Mouse (Mus musculus) embryonic fibroblast, embryonic 13.5 days (primary cell): ENCODE measurements around the gene 4930452B06Rik. TPM values are rescaled to one million over a fixed set of nuclear protein-coding genes. Genes with fewer than 3 reads are reported as not detected.

Source experiments
- H3K27ac ChIP-seq: 2 replicates; pipeline ENCODE4 v1.5.1; 2012; ENCODE audit warnings: low read length, control low read depth, inconsistent platforms; ENCODE audit not compliant: insufficient read depth
- H3K4me1 ChIP-seq: 2 replicates; pipeline ENCODE4 v1.6.1; 2011; ENCODE audit warnings: low read length; ENCODE audit not compliant: control insufficient read depth, insufficient read depth
- H3K4me3 ChIP-seq: 2 replicates; pipeline ENCODE4 v1.5.1; 2011; ENCODE audit warnings: mild to moderate bottlenecking, control low read depth, low read length; ENCODE audit not compliant: insufficient read depth
- CTCF ChIP-seq: IDR thresholded peaks from 2 replicates; pipeline ENCODE4 v1.5.1; 2011; ENCODE audit warnings: mild to moderate bottlenecking, control low read depth, low read length, moderate library complexity, borderline replicate concordance; ENCODE audit not compliant: insufficient read depth
- POLR2A ChIP-seq: IDR thresholded peaks from 2 replicates; pipeline ENCODE4 v1.6.1; 2011; ENCODE audit warnings: low read depth, mild to moderate bottlenecking, control low read depth, low read length, moderate library complexity
- polyA plus RNA-seq: library from polyadenylated mRNA; stranded (reverse); fragments of >200 nt; gene quantifications from 2 replicates; pipeline ENCODE4 v1.2.4, GENCODE M21; 2011; ENCODE audit warnings: low read depth; ENCODE audit not compliant: missing spikeins, insufficient read length

The 4930452B06Rik gene
- polyA plus RNA-seq, 1 experiment: 4.2 TPM

GRCm38 (mm10) chr14:8549108-8549507, 116.9 kb downstream of the 4930452B06Rik start:
- H3K27ac ChIP-seq: no peak overlapping the region
- no peaks in the 10 kb centered on the region for H3K4me1 ChIP-seq
- TF ChIP-seq CTCF (no peak), POLR2A (no peak)
- H3K4me3 ChIP-seq: no peak overlapping the region

DNA sequence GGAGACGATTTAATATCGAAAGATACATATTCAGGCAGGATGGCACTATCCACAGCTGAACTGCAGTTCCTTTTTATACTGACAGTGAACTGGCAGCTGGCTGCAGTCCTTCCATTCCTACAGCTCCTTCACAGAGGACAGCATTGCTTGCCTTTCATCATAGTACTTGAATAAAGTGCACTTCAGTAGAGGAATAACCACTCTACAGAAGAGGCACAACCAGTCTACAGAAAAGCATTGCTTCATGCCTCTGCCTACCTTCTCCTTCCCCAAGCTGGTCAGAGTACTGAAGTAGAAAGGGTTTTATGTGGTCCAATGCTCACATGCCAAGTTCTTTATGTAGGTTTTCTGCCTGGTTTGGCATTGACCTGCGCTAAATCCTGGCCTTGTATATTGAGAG, 130.0 kb downstream of the 4930452B06Rik start:
- Histone ChIP-seq H3K4me3 (no peak overlapping the region), H3K27ac (no peak overlapping the region), H3K4me1 (no peaks in the 10 kb centered on the region)
- TF ChIP-seq POLR2A: no peak
- no peak for TF ChIP-seq CTCF

DNA sequence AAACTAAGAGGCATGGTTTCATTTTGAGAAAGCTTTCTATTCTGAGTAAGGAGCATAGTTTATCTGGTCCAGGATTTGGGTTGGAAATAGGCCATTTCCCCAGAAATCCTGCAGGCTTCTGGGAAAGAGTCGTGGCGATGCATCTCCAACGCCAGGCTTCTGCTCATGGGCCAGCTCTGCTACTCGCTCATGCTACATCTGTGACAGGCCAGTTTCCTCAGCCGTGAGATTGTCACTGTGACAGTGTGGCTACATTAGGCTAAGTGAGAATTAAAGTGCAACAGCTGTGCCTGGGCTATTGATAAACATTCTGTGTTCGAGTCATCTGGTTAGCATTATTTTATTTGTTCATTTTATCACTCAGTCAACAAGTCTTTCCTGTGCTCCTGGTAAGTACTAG, 140.8 kb downstream of the 4930452B06Rik start:
- Histone ChIP-seq H3K27ac (no peak overlapping the region), H3K4me3 (no peak overlapping the region), H3K4me1 (no peaks in the 10 kb centered on the region)
- no peak for TF ChIP-seq POLR2A
- TF ChIP-seq CTCF: no peak

DNA sequence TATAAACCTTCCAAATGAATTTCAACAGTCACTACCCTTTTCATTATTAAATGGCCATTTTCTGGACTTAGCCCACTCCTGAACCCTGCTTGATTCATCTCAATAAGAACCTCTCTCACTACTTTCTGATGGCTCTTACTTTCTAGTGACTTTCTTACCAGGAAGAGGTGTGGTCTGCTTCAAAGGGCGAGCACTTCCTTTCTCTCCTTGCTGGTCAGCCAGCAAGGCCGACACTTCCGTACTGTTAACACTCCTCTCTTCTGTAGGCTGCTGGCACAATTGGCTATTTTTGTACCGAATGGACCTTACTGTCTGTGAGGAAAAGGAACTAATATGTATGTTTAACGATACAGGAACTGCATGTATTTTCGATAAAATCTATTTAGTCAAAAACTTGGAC, 148.4 kb downstream of the 4930452B06Rik start:
- Histone ChIP-seq H3K4me3 (no peak overlapping the region), H3K27ac (no peak overlapping the region), H3K4me1 (no peaks in the 10 kb centered on the region)
- TF ChIP-seq CTCF: no peak
- TF ChIP-seq POLR2A: no peak

GRCm38 (mm10) chr14:8514071-8514470, 152.0 kb downstream of the 4930452B06Rik start:
- no peak for TF ChIP-seq CTCF
- no peak for TF ChIP-seq POLR2A
- Histone ChIP-seq H3K4me3 (no peak overlapping the region), H3K27ac (no peak overlapping the region), H3K4me1 (no peaks in the 10 kb centered on the region)

- H3K27ac ChIP-seq: no peak overlapping the region
- TF ChIP-seq POLR2A: no peak
- no peak for TF ChIP-seq CTCF
- H3K4me3 ChIP-seq: no peak overlapping the region
- no peaks in the 10 kb centered on the region for H3K4me1 ChIP-seq
Observed at GRCm38 (mm10) chr14:8511276-8511675, 154.8 kb downstream of the 4930452B06Rik start.

DNA sequence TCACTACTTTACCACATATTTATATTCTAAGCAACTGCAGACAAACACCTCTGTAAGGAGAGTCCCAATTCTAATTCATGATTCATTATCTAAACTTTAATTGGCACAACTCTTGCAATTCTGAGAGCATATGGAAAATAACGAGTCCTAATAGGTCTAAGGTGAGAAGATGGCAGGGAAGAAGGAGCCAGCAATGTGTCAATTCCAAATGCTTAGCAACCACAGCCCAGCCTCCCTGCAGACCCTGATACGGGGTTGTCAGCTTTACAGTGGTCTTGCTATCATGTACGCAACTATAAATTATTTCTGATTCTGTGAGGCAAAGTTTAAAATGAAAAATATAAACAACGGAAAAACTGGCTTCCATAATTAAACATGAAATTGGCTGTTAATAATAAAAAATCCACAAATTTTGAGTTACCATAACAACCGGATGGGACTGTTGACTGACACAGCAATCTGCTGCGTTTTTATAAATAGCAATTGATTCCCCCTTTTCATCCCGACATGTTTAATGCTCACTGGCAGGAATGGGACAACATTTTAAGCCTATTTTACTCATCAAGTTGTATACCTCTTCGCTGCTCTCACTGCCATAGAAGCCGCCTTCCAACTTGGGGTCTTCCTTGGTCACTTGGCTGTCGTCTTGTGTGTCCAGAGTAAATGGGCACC, 155.6 kb downstream of the 4930452B06Rik start:
- TF ChIP-seq CTCF (no peak), POLR2A (no peak)
- H3K27ac ChIP-seq: no peak overlapping the region
- no peak overlapping the region for H3K4me3 ChIP-seq
- no peaks in the 10 kb centered on the region for H3K4me1 ChIP-seq

GRCm38 (mm10) chr14:8508669-8509068, 157.4 kb downstream of the 4930452B06Rik start:
- no peak overlapping the region for H3K4me3 ChIP-seq
- H3K4me1 ChIP-seq: no peaks in the 10 kb centered on the region
- no peak for TF ChIP-seq POLR2A
- TF ChIP-seq CTCF: no peak
- H3K27ac ChIP-seq: no peak overlapping the region

DNA sequence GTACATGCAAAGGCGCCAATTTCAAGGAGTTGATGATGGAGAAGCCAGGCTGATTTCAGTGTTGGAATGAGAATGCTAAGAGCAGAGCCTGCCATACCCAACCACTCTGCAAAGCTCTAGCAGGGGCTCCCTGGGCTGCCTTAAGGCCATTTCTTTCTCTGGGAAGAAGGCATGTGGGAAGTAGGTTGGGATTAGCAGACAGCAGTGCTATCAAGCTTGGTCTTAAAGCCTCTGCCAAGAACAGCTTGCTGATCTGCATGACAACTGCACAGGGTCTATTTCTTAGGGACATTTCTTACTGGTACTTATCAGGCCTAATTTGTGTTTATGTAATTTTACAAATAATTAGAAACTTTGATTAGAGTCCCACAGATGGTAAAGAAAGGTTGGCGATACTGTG, 161.8 kb downstream of the 4930452B06Rik start:
- Histone ChIP-seq H3K4me3 (no peak overlapping the region), H3K4me1 (no peaks in the 10 kb centered on the region), H3K27ac (no peak overlapping the region)
- TF ChIP-seq CTCF: no peak

DNA sequence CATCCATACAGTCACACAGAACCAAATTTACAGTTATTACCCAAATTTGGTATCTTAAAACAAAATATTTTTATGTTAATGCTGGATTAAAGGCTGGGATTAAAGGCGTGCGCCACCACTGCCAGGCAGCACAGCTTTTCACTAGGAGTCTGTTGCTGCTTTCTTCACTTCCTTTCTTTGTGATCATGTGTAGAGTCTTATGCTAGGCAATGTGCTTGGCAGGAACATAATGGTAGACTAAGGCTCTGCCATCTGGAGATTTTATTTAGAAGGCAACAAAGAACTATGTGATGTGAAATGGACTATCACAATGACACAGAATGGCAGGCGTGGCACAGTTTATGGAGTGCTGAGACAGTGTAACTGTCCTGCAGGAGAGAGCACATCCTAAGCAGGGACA, 162.7 kb downstream of the 4930452B06Rik start:
- H3K4me1 ChIP-seq: no peaks in the 10 kb centered on the region
- no peak overlapping the region for H3K4me3 ChIP-seq
- TF ChIP-seq CTCF: no peak
- TF ChIP-seq POLR2A: no peak
- no peak overlapping the region for H3K27ac ChIP-seq

GRCm38 (mm10) chr14:8502496-8502895, 163.5 kb downstream of the 4930452B06Rik start:
- TF ChIP-seq CTCF (no peak), POLR2A (no peak)

More at GRCm38 (mm10) chr14:8502496-8502895, 163.5 kb downstream of the 4930452B06Rik start:
- Histone ChIP-seq H3K4me1 (no peaks in the 10 kb centered on the region), H3K4me3 (no peak overlapping the region), H3K27ac (no peak overlapping the region)
